9 mouse cellular contexts compared by ENCODE assay signal in genomic region chr17:56123681-56124340, GRCm38 (mm10). TPM values are rescaled to one million over a fixed set of nuclear protein-coding genes. Genes with fewer than 3 reads are reported as not detected.
DNase-seq lines count a peak whose midpoint lies in the region; ATAC-seq and TF ChIP-seq lines count a peak whose summit lies in the region.
"Had no signal": no experiment of that assay in that cellular context is flagged by ENCODE, and none has a peak within 500 bp of the region (broad histone marks: within the 10 kb centered on the region; RNA-seq: fewer than 3 reads in every experiment).

No protein-coding gene starts in this region.

- peaks cover 34% of the 10 kb centered on the region for H3K4me1 ChIP-seq in E14TG2a.4 (replicated peaks; ENCODE audit: low read depth, low read length)
- H3K4me1 ChIP-seq in heart, postnatal 0 days (ENCODE audit: control insufficient read depth, insufficient read depth), result 0 out of 2 replicates have a peak, but pooled peaks cover 8% of the 10 kb centered on the region
- peaks cover 24% of the 10 kb centered on the region; the same call in 1 of the 2 replicates for H3K4me1 ChIP-seq in liver, embryonic 15.5 days (replicated peaks)

- H3K9me3 ChIP-seq in E14TG2a.4 (ENCODE audit: low read length), result peaks cover 10% of the 10 kb centered on the region
- peaks cover 8% of the 10 kb centered on the region for H3K9me3 ChIP-seq in heart, postnatal 0 days (replicated peaks; ENCODE audit: control insufficient read depth, low read length)
- peaks cover 5% of the 10 kb centered on the region; the same call in 1 of the 2 replicates for H3K9me3 ChIP-seq in liver, embryonic 15.5 days (replicated peaks)

- peak overlapping the region; percentile 80 for H3K4me3 ChIP-seq in E14TG2a.4 (replicated peaks; ENCODE audit: low read length)
- peak overlapping the region; percentile 47 for H3K4me3 ChIP-seq in heart, postnatal 0 days (ENCODE audit: low read depth, low read length)
- H3K4me3 ChIP-seq in liver, embryonic 15.5 days (replicated peaks), result peak overlapping the region; percentile 36
- H3K4me3 ChIP-seq: layer of hippocampus, adult 2 months had no signal

- DNase-seq in adrenal gland, postnatal 10 days, result peak; percentile 33
- no peak for DNase-seq in adrenal gland, adult 2 months
- DNase-seq in heart, postnatal 0 days (ENCODE audit: low spot score), result no peak
- no peak for DNase-seq in gastrocnemius, postnatal 10 days
- no peak for DNase-seq in frontal cortex, adult 2 months (ENCODE audit: extremely low spot score in 1 of 2, low spot score in 1 of 2)
- no peak for DNase-seq in layer of hippocampus, adult 9-11 months

- H3K36me3 ChIP-seq in E14TG2a.4 (ENCODE audit: insufficient read depth, low read length), result no peaks in the 10 kb centered on the region
- H3K36me3 ChIP-seq in heart, postnatal 0 days (replicated peaks; ENCODE audit: control insufficient read depth, insufficient read depth, low read length), result no peaks in the 10 kb centered on the region
- H3K36me3 ChIP-seq in liver, embryonic 15.5 days (replicated peaks), result no peaks in the 10 kb centered on the region

- TF ChIP-seq CTCF in E14TG2a.4 (conservative IDR thresholded peaks at IDR 0.05; ENCODE audit: low read length), result no peak
- no peak for TF ChIP-seq CTCF in heart, postnatal 0 days (IDR thresholded peaks at IDR 0.05; ENCODE audit: low read depth)

- peak overlapping the region; percentile 64 for H3K4me2 ChIP-seq in heart, postnatal 0 days (ENCODE audit: low read depth, low read length)
- peak overlapping the region; percentile 61 for H3K4me2 ChIP-seq in liver, embryonic 15.5 days

- 51% methylated on average over 58 of the region's 59 CpGs for WGBS in heart, postnatal 0 days
- WGBS in liver, embryonic 15.5 days (ENCODE audit: insufficient replicate concordance), result 58% methylated on average over 59 of the region's 59 CpGs

- H3K9ac ChIP-seq in heart, postnatal 0 days (replicated peaks; ENCODE audit: low read depth, low read length), result peak overlapping the region; percentile 48
- H3K9ac ChIP-seq in liver, embryonic 15.5 days, result no peak overlapping the region

- no peak for ATAC-seq in heart, postnatal 0 days (ENCODE audit: insufficient read depth, low read depth)
- no peak for ATAC-seq in liver, embryonic 15.5 days (ENCODE audit: insufficient read depth)

- peaks cover 75% of the 10 kb centered on the region for H3K27me3 ChIP-seq in E14TG2a.4 (ENCODE audit: insufficient read depth, low read length)
- peaks cover 14% of the 10 kb centered on the region for H3K27me3 ChIP-seq in heart, postnatal 0 days (ENCODE audit: control insufficient read depth, insufficient read depth, low read length)
- peaks cover 59% of the 10 kb centered on the region for H3K27me3 ChIP-seq in liver, embryonic 15.5 days

- H3K27ac ChIP-seq in heart, postnatal 0 days (ENCODE audit: low read depth), result no peak overlapping the region
- H3K27ac ChIP-seq in liver, embryonic 15.5 days (replicated peaks), result no peak overlapping the region

- no peak for TF ChIP-seq EP300 in heart, postnatal 0 days (IDR thresholded peaks at IDR 0.05; ENCODE audit: low read depth)

RNA-seq across cellular contexts. Expression of gene Lrg1, which starts 2.0 kb away (rescaled TPM):
- total RNA-seq in adrenal gland, postnatal 10 days (2021), result 10 to 100 TPM; 41.0 to 55.6 TPM
- total RNA-seq in adrenal gland, adult 2 months (2021), result 10 to 100 TPM; 23.9 to 45.5 TPM
- polyA plus RNA-seq in adrenal gland, adult 2 months (2012; rRNA removed), result 134 and 212 TPM in 2 replicates
- 4.5 and 5.1 TPM in 2 replicates for total RNA-seq in heart, postnatal 0 days (2014; rRNA removed; ENCODE audit: low replicate concordance)
- 9.0 and 10.0 TPM in 2 replicates for polyA plus RNA-seq in heart, postnatal 0 days (2015; fragmentation: Nextera tagmentation; extraction: Ambion mirVana)
- polyA plus RNA-seq in liver, embryonic 15.5 days (2015; fragmentation: Nextera tagmentation; extraction: Ambion mirVana), result 3.2 and 4.0 TPM in 2 replicates
- 1 to 10 TPM; 1.4 to 3.1 TPM for total RNA-seq in gastrocnemius, postnatal 10 days (2021)
- 1.9 and 3.4 TPM in 2 replicates for polyA plus RNA-seq in frontal cortex, adult 2 months (2012; rRNA removed)

RNA-seq across cellular contexts. Expression of gene Plin5, which starts 6.4 kb away (rescaled TPM):
- 100 to 1,000 TPM; 102 to 111 TPM for total RNA-seq in adrenal gland, postnatal 10 days (2021)
- 10 to 100 TPM; 59.5 to 71.9 TPM for total RNA-seq in adrenal gland, adult 2 months (2021)
- polyA plus RNA-seq in adrenal gland, adult 2 months (2012; rRNA removed), result 42.9 and 91.7 TPM in 2 replicates
- 23.3 and 58.8 TPM in 2 replicates for total RNA-seq in heart, postnatal 0 days (2014; rRNA removed; ENCODE audit: low replicate concordance)
- 55.7 and 58.3 TPM in 2 replicates for polyA plus RNA-seq in heart, postnatal 0 days (2015; fragmentation: Nextera tagmentation; extraction: Ambion mirVana)
- 1.3 and 3.7 TPM in 2 replicates for polyA plus RNA-seq in liver, embryonic 15.5 days (2015; fragmentation: Nextera tagmentation; extraction: Ambion mirVana)
- 10 to 100 TPM; 19.2 to 19.9 TPM for total RNA-seq in gastrocnemius, postnatal 10 days (2021)
- 0.19 and 0.38 TPM in 2 replicates for polyA plus RNA-seq in frontal cortex, adult 2 months (2012; rRNA removed)

RNA-seq across cellular contexts. Expression of gene Plin4, which starts 14.2 kb away (rescaled TPM):
- 10 to 100 TPM; 75.7 to 89.2 TPM for total RNA-seq in adrenal gland, postnatal 10 days (2021)
- 100 to 1,000 TPM in 1 of 2 experiments, 10 to 100 TPM in 1; 92.6 to 121 TPM for total RNA-seq in adrenal gland, adult 2 months (2021)
- 100 and 184 TPM in 2 replicates for polyA plus RNA-seq in adrenal gland, adult 2 months (2012; rRNA removed)
- total RNA-seq in heart, postnatal 0 days (2014; rRNA removed; ENCODE audit: low replicate concordance), result 47.4 and 88.5 TPM in 2 replicates
- 5.9 and 9.4 TPM in 2 replicates for polyA plus RNA-seq in heart, postnatal 0 days (2015; fragmentation: Nextera tagmentation; extraction: Ambion mirVana)
- polyA plus RNA-seq in liver, embryonic 15.5 days (2015; fragmentation: Nextera tagmentation; extraction: Ambion mirVana), result 0.02 and 0.06 TPM in 2 replicates
- total RNA-seq in gastrocnemius, postnatal 10 days (2021), result 100 to 1,000 TPM in 1 of 2 experiments, 10 to 100 TPM in 1; 75.2 to 106 TPM
- 0.36 and 0.56 TPM in 2 replicates for polyA plus RNA-seq in frontal cortex, adult 2 months (2012; rRNA removed)

RNA-seq across cellular contexts. Expression of gene Sema6b, which starts 16.3 kb away (rescaled TPM):
- total RNA-seq in adrenal gland, postnatal 10 days (2021), result 10 to 100 TPM; 13.3 to 14.9 TPM
- total RNA-seq in adrenal gland, adult 2 months (2021), result 10 to 100 TPM in 1 of 2 experiments, 1 to 10 TPM in 1; 6.3 to 10.2 TPM
- polyA plus RNA-seq in adrenal gland, adult 2 months (2012; rRNA removed), result 32.9 and 36.5 TPM in 2 replicates
- total RNA-seq in heart, postnatal 0 days (2014; rRNA removed; ENCODE audit: low replicate concordance), result 7.9 and 10.4 TPM in 2 replicates
- polyA plus RNA-seq in heart, postnatal 0 days (2015; fragmentation: Nextera tagmentation; extraction: Ambion mirVana), result 0.81 and 0.93 TPM in 2 replicates
- polyA plus RNA-seq in liver, embryonic 15.5 days (2015; fragmentation: Nextera tagmentation; extraction: Ambion mirVana), result 0.81 and 1.3 TPM in 2 replicates
- 10 to 100 TPM; 14.4 to 14.7 TPM for total RNA-seq in gastrocnemius, postnatal 10 days (2021)
- polyA plus RNA-seq in frontal cortex, adult 2 months (2012; rRNA removed), result 89.0 and 95.5 TPM in 2 replicates

RNA-seq across cellular contexts. Expression of gene Tnfaip8l1, which starts 38.5 kb away (rescaled TPM):
- total RNA-seq in adrenal gland, postnatal 10 days (2021), result 10 to 100 TPM in 1 of 2 experiments, 1 to 10 TPM in 1; 9.5 to 11.0 TPM
- total RNA-seq in adrenal gland, adult 2 months (2021), result 1 to 10 TPM; 2.0 to 2.4 TPM
- 4.2 and 6.7 TPM in 2 replicates for polyA plus RNA-seq in adrenal gland, adult 2 months (2012; rRNA removed)
- 3.4 and 16.5 TPM in 2 replicates for total RNA-seq in heart, postnatal 0 days (2014; rRNA removed; ENCODE audit: low replicate concordance)
- polyA plus RNA-seq in heart, postnatal 0 days (2015; fragmentation: Nextera tagmentation; extraction: Ambion mirVana), result 4.9 and 5.6 TPM in 2 replicates
- 2.7 and 3.1 TPM in 2 replicates for polyA plus RNA-seq in liver, embryonic 15.5 days (2015; fragmentation: Nextera tagmentation; extraction: Ambion mirVana)
- 1 to 10 TPM; 5.0 to 5.3 TPM for total RNA-seq in gastrocnemius, postnatal 10 days (2021)
- polyA plus RNA-seq in frontal cortex, adult 2 months (2012; rRNA removed), result 6.6 TPM in 2 replicates
